ENCODE assay signal across 13 mouse cellular contexts in the genomic region with DNA sequence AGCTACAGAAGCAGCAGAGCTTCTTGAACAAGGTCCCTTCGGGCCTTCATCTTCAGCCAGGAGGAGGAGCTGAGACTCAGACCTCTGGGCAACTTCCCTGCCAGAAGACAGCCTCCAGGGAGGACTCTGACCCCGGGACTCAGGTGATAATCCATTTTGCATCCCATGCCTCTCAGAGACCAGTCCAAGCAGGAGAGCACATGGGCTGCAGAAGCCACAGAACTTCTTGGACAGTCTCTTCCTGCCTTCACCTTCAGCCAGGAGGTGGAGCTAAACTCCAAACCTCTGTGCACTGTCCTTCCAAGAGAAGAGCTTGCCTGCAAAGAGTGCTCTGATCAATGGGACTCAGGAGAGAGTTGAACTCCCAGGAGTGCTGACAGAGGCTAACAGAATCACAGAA.
DNase-seq lines count a peak whose midpoint lies in the region; ATAC-seq and TF ChIP-seq lines count a peak whose summit lies in the region.
"Had no signal": no experiment of that assay in that cellular context is flagged by ENCODE, and none has a peak within 500 bp of the region (broad histone marks: within the 10 kb centered on the region; RNA-seq: fewer than 3 reads in every experiment).

No protein-coding gene starts in this region.

- POLR2A ChIA-PET in Patski (lab: Charles Lee): no interaction called here

- CTCF ChIA-PET in Patski (lab: Charles Lee): interaction anchor here (1.0 to 1.1 kb wide), 3 partner anchors 134 to 289 kb away, joined by 3 read pairs; no protein-coding TSS in a partner anchor

- H3K4me3 ChIP-seq in hindbrain, postnatal 0 days (ENCODE audit: low read length): no peak overlapping the region
- no peak overlapping the region for H3K4me3 ChIP-seq in hindbrain, embryonic 13.5 days
- no peak overlapping the region for H3K4me3 ChIP-seq in forebrain, embryonic 12.5 days (replicated peaks)
- H3K4me3 ChIP-seq in forebrain, embryonic 14.5 days (ENCODE audit: low read depth, low read length): no peak overlapping the region
- H3K4me3 ChIP-seq: hindbrain, embryonic 15.5 days; limb, embryonic 15.5 days had no signal

- 91% methylated on average over 2 of the region's 2 CpGs for WGBS in hindbrain, postnatal 0 days
- 81% methylated on average over 2 of the region's 2 CpGs for WGBS in hindbrain, embryonic 13.5 days
- whole genome bisulfite sequencing in forebrain, embryonic 12.5 days: 88% methylated on average over 2 of the region's 2 CpGs
- 74% methylated on average over 2 of the region's 2 CpGs for WGBS in forebrain, embryonic 14.5 days

- H3K36me3 ChIP-seq in hindbrain, postnatal 0 days (ENCODE audit: insufficient read depth, low read length): no peaks in the 10 kb centered on the region
- no peaks in the 10 kb centered on the region for H3K36me3 ChIP-seq in hindbrain, embryonic 13.5 days
- no peaks in the 10 kb centered on the region for H3K36me3 ChIP-seq in forebrain, embryonic 12.5 days (replicated peaks)
- no peaks in the 10 kb centered on the region for H3K36me3 ChIP-seq in forebrain, embryonic 14.5 days (ENCODE audit: control insufficient read depth, insufficient read depth, low read length)
- H3K36me3 ChIP-seq: G1E; hindbrain, embryonic 15.5 days; limb, embryonic 15.5 days had no signal

- H3K4me1 ChIP-seq in hindbrain, postnatal 0 days (ENCODE audit: insufficient read depth, low read length): no peaks in the 10 kb centered on the region
- H3K4me1 ChIP-seq in hindbrain, embryonic 13.5 days (replicated peaks): no peaks in the 10 kb centered on the region
- no peaks in the 10 kb centered on the region for H3K4me1 ChIP-seq in forebrain, embryonic 12.5 days
- H3K4me1 ChIP-seq in forebrain, embryonic 14.5 days (ENCODE audit: control insufficient read depth, insufficient read depth, low read length): no peaks in the 10 kb centered on the region
- H3K4me1 ChIP-seq: hindbrain, embryonic 15.5 days; limb, embryonic 15.5 days had no signal

- in situ Hi-C loops in Patski (cut with MboI; ENCODE audit: low pct_unique_long_range_greater_than_20kb): no loop called here

- H3K27ac ChIP-seq in hindbrain, postnatal 0 days: no peak overlapping the region
- H3K27ac ChIP-seq in hindbrain, embryonic 13.5 days: no peak overlapping the region
- H3K27ac ChIP-seq in forebrain, embryonic 12.5 days: no peak overlapping the region
- H3K27ac ChIP-seq in forebrain, embryonic 14.5 days (ENCODE audit: low read depth, low read length): no peak overlapping the region
- H3K27ac ChIP-seq: hindbrain, embryonic 15.5 days; limb, embryonic 15.5 days had no signal

- H3K9me3 ChIP-seq in hindbrain, postnatal 0 days (ENCODE audit: low read length): no peaks in the 10 kb centered on the region
- H3K9me3 ChIP-seq in hindbrain, embryonic 13.5 days: no peaks in the 10 kb centered on the region
- no peaks in the 10 kb centered on the region for H3K9me3 ChIP-seq in forebrain, embryonic 12.5 days
- H3K9me3 ChIP-seq in forebrain, embryonic 14.5 days (replicated peaks; ENCODE audit: control insufficient read depth, low read length): no peaks in the 10 kb centered on the region
- H3K9me3 ChIP-seq: G1E; hindbrain, embryonic 15.5 days; limb, embryonic 15.5 days had no signal

- ATAC-seq in hindbrain, postnatal 0 days: no peak
- no peak for ATAC-seq in hindbrain, embryonic 13.5 days (ENCODE audit: low FRiP score)
- no peak for ATAC-seq in Patski
- ATAC-seq in forebrain, embryonic 12.5 days (ENCODE audit: low FRiP score): no peak
- no peak for ATAC-seq in cerebellum, adult (ENCODE audit: insufficient number of reproducible peaks, low FRiP score, low TSS enrichment)
- no peak for ATAC-seq in forebrain, embryonic 14.5 days
- ATAC-seq: midbrain, embryonic 16.5 days had no signal

- H3K4me2 ChIP-seq in hindbrain, postnatal 0 days (ENCODE audit: low read depth, low read length): no peak overlapping the region
- no peak overlapping the region for H3K4me2 ChIP-seq in hindbrain, embryonic 13.5 days
- no peak overlapping the region for H3K4me2 ChIP-seq in forebrain, embryonic 12.5 days
- no peak overlapping the region for H3K4me2 ChIP-seq in forebrain, embryonic 14.5 days (ENCODE audit: low read length)
- H3K4me2 ChIP-seq: hindbrain, embryonic 15.5 days; limb, embryonic 15.5 days had no signal

- no peak overlapping the region for H3K9ac ChIP-seq in hindbrain, postnatal 0 days (replicated peaks; ENCODE audit: low read length)
- no peak overlapping the region for H3K9ac ChIP-seq in hindbrain, embryonic 13.5 days
- no peak overlapping the region for H3K9ac ChIP-seq in forebrain, embryonic 12.5 days
- H3K9ac ChIP-seq in forebrain, embryonic 14.5 days (ENCODE audit: low read length): no peak overlapping the region
- H3K9ac ChIP-seq: hindbrain, embryonic 15.5 days; limb, embryonic 15.5 days had no signal

- no peak for DNase-seq in hindbrain, postnatal 0 days (ENCODE audit: low spot score)
- no peak for DNase-seq in Patski (ENCODE audit: low read depth, low spot score)
- DNase-seq in brain, adult 2 months (ENCODE audit: low read depth, low spot score): peak; percentile 33
- peak; percentile 58 for DNase-seq in kidney, postnatal 10 days
- no peak for DNase-seq in forebrain, embryonic 14.5 days (ENCODE audit: low spot score)
- DNase-seq: right cerebral cortex, postnatal 14 days had no signal

- no peaks in the 10 kb centered on the region for H3K27me3 ChIP-seq in hindbrain, postnatal 0 days (ENCODE audit: insufficient read depth, low read length)
- no peaks in the 10 kb centered on the region for H3K27me3 ChIP-seq in hindbrain, embryonic 13.5 days
- no peaks in the 10 kb centered on the region for H3K27me3 ChIP-seq in Patski
- H3K27me3 ChIP-seq in forebrain, embryonic 12.5 days: no peaks in the 10 kb centered on the region
- H3K27me3 ChIP-seq in forebrain, embryonic 14.5 days (replicated peaks; ENCODE audit: control insufficient read depth, insufficient read depth, low read length): no peaks in the 10 kb centered on the region
- H3K27me3 ChIP-seq: hindbrain, embryonic 15.5 days; limb, embryonic 15.5 days had no signal

- TF ChIP-seq CTCF in hindbrain, postnatal 0 days (IDR thresholded peaks at IDR 0.05; ENCODE audit: low read depth): peak; percentile 35
- peak; percentile 42 for TF ChIP-seq CTCF in Patski (IDR thresholded peaks at IDR 0.05)

Comparison
In these comparisons a context has a peak if more than half of its experiments do, and no peak if none do; other contexts are left out.
1. DNase-seq: peak in brain, adult 2 months (single experiment) and kidney, postnatal 10 days (single experiment); none in hindbrain, postnatal 0 days (single experiment), Patski (single experiment) and forebrain, embryonic 14.5 days (single experiment).